Mouse (Mus musculus): Measurements from ENCODE around the gene Polr2l. TPM values are rescaled to one million over a fixed set of nuclear protein-coding genes. Genes with fewer than 3 reads are reported as not detected.

Polr2l gene
- polyA plus RNA-seq, 1 experiment from 2014 or later, result 60.7 TPM

DNA sequence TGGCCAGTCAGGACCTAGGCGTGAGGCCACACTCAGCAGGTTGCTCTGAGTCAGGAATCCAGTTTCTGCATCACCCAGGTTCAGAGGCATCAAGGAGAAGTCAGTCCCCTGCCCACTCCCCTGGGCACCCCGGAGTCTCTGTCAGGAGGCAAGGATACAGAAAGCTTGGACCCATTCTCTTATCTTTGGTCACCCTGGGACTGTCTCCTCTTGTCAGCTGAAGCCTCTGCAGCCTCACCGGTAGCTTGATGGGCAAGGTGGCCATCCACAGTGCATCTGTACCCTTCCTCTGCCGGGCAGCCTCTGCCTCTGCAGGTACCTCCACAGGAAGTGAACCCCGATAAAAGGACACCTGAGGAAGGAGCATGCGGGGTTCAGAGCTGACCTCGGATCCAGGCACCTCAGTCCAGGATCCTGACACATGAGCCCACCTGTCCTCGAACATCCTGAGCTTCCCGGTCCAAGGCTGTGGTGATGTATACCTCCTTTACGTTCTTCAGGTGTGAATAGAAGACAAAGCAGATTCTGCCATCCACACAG lies 35.7 kb downstream of the Polr2l start:
- ATAC-seq, result no peak
- H3K27me3 ChIP-seq (replicated peaks; ENCODE audit: control insufficient read depth, insufficient read depth, low read length), result no peaks in the 10 kb centered on the region
- no peak overlapping the region for H3K27ac ChIP-seq (ENCODE audit: low read length)
- H3K36me3 ChIP-seq (ENCODE audit: control insufficient read depth, insufficient read depth), result no peaks in the 10 kb centered on the region; the same call in 1 of the 2 replicates
- WGBS, result 92% methylated on average over 10 of the region's 10 CpGs
- peaks cover 42% of the 10 kb centered on the region for H3K4me1 ChIP-seq (replicated peaks; ENCODE audit: control insufficient read depth, insufficient read depth, low read length)
- H3K9ac ChIP-seq (replicated peaks; ENCODE audit: low read depth, low read length), result no peak overlapping the region
- H3K4me3 ChIP-seq (replicated peaks; ENCODE audit: low read length), result no peak overlapping the region
- no peaks in the 10 kb centered on the region for H3K9me3 ChIP-seq (ENCODE audit: control insufficient read depth, low read length)
- H3K4me2 ChIP-seq (ENCODE audit: low read length), result no peak overlapping the region

DNA sequence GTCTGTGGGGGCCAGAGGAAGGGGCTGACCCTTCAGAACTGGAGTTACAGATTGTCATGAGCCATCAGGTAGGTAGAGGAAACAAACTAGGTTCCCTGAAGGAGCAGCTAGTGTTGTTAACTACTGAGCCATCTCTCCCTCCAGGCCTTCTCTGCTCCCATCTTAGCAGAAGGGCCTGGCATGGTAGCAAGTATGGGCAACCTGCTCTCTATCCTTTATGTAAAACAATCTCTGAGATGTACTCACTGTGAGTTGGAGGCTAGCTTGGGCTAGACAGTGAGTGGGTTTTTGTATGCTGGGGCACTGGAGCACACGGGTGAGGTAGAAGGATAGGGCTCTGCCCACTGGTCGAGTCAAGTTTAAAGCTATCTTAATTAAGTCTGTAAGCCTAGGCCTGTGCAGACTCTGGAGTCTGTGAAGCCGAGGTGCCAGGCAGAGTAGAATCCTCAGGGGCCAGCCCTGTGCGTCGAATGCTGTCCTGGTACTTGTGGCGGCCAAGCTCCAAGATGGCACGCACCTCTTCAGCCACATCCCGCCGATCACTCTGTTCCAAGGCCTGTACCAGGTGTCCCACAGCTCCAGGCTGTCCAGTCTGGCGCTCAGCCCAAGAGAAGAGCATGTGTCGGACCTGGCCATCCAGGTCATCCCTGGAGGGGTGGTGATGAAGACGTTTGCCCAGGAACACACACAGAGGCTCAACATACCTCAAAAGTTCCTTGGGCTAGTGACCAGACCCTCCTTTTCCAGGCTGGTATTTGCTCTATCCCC lies 36.5 kb downstream of the Polr2l start:
- Histone ChIP-seq H3K27me3 (replicated peaks; ENCODE audit: control insufficient read depth, insufficient read depth, low read length) (no peaks in the 10 kb centered on the region), H3K36me3 (ENCODE audit: control insufficient read depth, insufficient read depth) (no peaks in the 10 kb centered on the region; the same call in 1 of the 2 replicates), H3K4me2 (ENCODE audit: low read length) (no peak overlapping the region), H3K9ac (replicated peaks; ENCODE audit: low read depth, low read length) (no peak overlapping the region), H3K9me3 (ENCODE audit: control insufficient read depth, low read length) (no peaks in the 10 kb centered on the region), H3K4me1 (replicated peaks; ENCODE audit: control insufficient read depth, insufficient read depth, low read length) (peaks cover 48% of the 10 kb centered on the region), H3K4me3 (replicated peaks; ENCODE audit: low read length) (no peak overlapping the region), H3K27ac (ENCODE audit: low read length) (no peak overlapping the region; the same call in 1 of the 2 replicates)
- WGBS, result 91% methylated on average over 12 of the region's 12 CpGs
- no peak for ATAC-seq

DNA sequence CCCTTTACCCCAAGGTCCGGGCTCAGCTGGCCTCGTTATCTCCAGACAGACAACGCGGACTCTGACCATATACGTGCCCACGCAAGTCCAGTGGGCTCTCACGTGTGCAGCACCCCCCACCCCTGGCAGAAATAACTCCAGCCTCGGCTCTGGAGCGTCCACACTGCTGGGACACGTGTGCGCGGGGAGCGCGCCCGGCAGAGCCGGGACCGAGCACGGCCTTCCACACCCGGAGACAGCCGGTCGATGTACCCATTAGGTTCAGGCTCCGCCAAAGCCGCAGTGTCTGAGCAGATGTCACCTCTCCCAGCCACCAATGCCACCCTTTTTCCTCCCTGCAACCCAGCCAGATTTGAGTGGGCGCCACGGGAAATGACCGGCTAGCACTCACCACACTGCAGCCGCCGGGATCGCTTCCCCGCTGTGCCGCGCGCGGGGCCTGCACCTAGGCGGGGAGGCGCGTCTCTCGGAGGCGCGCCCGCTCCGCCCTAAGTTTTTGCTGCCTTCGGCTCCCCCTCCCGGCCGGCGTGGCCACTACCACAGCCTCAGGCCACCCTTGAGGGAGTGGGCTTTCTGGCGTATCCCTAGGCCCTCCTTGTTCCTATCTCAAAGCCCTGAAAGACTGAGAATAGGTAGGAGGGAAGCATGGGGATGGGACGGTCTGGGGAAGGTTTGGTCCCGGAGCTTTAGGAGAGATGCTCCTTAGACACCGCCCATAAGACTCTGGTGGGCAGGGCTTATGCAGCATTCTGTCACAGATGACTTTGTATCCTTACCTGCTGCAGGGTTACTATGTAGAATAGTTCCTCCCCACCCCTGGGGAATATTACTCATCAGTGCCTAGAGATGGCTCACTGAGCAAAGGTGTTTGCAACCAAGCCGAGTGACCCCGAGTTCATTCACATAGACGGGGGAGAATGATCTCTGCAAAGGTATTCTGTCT lies 37.5 kb downstream of the Polr2l start, which contains the start of gene Slc25a22:
TSS of gene Slc25a22 (minus strand) at position 715 of the 943 bp plus-strand sequence.
- H3K4me1 ChIP-seq (replicated peaks; ENCODE audit: control insufficient read depth, insufficient read depth, low read length), result peaks cover 48% of the 10 kb centered on the region

GRCm38 (mm10) chr7:141436523-141436892 lies 38.4 kb downstream of the Polr2l start:
- ATAC-seq, result no peak
- Histone ChIP-seq H3K9me3 (ENCODE audit: control insufficient read depth, low read length) (no peaks in the 10 kb centered on the region), H3K4me3 (replicated peaks; ENCODE audit: low read length) (peak overlapping the region; percentile 70), H3K27ac (ENCODE audit: low read length) (no peak overlapping the region), H3K36me3 (ENCODE audit: control insufficient read depth, insufficient read depth) (no peaks in the 10 kb centered on the region; the same call in 1 of the 2 replicates), H3K4me2 (ENCODE audit: low read length) (peak overlapping the region; percentile 89), H3K27me3 (replicated peaks; ENCODE audit: control insufficient read depth, insufficient read depth, low read length) (no peaks in the 10 kb centered on the region), H3K9ac (replicated peaks; ENCODE audit: low read depth, low read length) (peak overlapping the region; percentile 88), H3K4me1 (replicated peaks; ENCODE audit: control insufficient read depth, insufficient read depth, low read length) (peaks cover 45% of the 10 kb centered on the region)
- WGBS, result 35% methylated on average over 2 of the region's 2 CpGs

More for the DNA sequence above, 37.5 kb downstream of the Polr2l start, which contains the start of gene Slc25a22:
- Histone ChIP-seq H3K36me3 (ENCODE audit: control insufficient read depth, insufficient read depth) (no peaks in the 10 kb centered on the region; the same call in 1 of the 2 replicates), H3K27me3 (replicated peaks; ENCODE audit: control insufficient read depth, insufficient read depth, low read length) (no peaks in the 10 kb centered on the region), H3K9me3 (ENCODE audit: control insufficient read depth, low read length) (no peaks in the 10 kb centered on the region), H3K4me2 (ENCODE audit: low read length) (peak within 1 kb of the TSS; percentile 89), H3K9ac (replicated peaks; ENCODE audit: low read depth, low read length) (peak within 1 kb of the TSS; percentile 88), H3K27ac (ENCODE audit: low read length) (peak within 1 kb of the TSS; percentile 80), H3K4me3 (replicated peaks; ENCODE audit: low read length) (peak within 1 kb of the TSS; percentile 70)
- WGBS, result 5% methylated on average over 53 of the region's 53 CpGs
- ATAC-seq, result peak; percentile 80

GRCm38 (mm10) chr7:141435856-141436522 lies 38.9 kb downstream of the Polr2l start:
- WGBS, result 79% methylated on average over 9 of the region's 9 CpGs
- Histone ChIP-seq H3K4me1 (replicated peaks; ENCODE audit: control insufficient read depth, insufficient read depth, low read length) (peaks cover 45% of the 10 kb centered on the region), H3K9ac (replicated peaks; ENCODE audit: low read depth, low read length) (no peak overlapping the region), H3K27me3 (replicated peaks; ENCODE audit: control insufficient read depth, insufficient read depth, low read length) (no peaks in the 10 kb centered on the region), H3K4me2 (ENCODE audit: low read length) (peak overlapping the region; percentile 89), H3K27ac (ENCODE audit: low read length) (no peak overlapping the region; the same call in 1 of the 2 replicates), H3K9me3 (ENCODE audit: control insufficient read depth, low read length) (no peaks in the 10 kb centered on the region), H3K36me3 (ENCODE audit: control insufficient read depth, insufficient read depth) (peaks cover 4% of the 10 kb centered on the region), H3K4me3 (replicated peaks; ENCODE audit: low read length) (no peak overlapping the region)
- ATAC-seq, result no peak

- H3K27ac ChIP-seq (ENCODE audit: low read length), result peak overlapping the region; percentile 79
- peaks cover 42% of the 10 kb centered on the region for H3K4me1 ChIP-seq (replicated peaks; ENCODE audit: control insufficient read depth, insufficient read depth, low read length)
- WGBS, result 3% methylated on average over 17 of the region's 17 CpGs
- H3K9ac ChIP-seq (replicated peaks; ENCODE audit: low read depth, low read length), result peak overlapping the region; percentile 71
- H3K36me3 ChIP-seq (ENCODE audit: control insufficient read depth, insufficient read depth), result peaks cover 9% of the 10 kb centered on the region
- no peaks in the 10 kb centered on the region for H3K9me3 ChIP-seq (ENCODE audit: control insufficient read depth, low read length)
- peak; percentile 18 for ATAC-seq
- H3K27me3 ChIP-seq (replicated peaks; ENCODE audit: control insufficient read depth, insufficient read depth, low read length), result no peaks in the 10 kb centered on the region
- peak overlapping the region; percentile 65 for H3K4me3 ChIP-seq (replicated peaks; ENCODE audit: low read length)
- H3K4me2 ChIP-seq (ENCODE audit: low read length), result peak overlapping the region; percentile 86
These were observed 39.6 kb downstream of the Polr2l start for GRCm38 (mm10) chr7:141435129-141435855.

DNA sequence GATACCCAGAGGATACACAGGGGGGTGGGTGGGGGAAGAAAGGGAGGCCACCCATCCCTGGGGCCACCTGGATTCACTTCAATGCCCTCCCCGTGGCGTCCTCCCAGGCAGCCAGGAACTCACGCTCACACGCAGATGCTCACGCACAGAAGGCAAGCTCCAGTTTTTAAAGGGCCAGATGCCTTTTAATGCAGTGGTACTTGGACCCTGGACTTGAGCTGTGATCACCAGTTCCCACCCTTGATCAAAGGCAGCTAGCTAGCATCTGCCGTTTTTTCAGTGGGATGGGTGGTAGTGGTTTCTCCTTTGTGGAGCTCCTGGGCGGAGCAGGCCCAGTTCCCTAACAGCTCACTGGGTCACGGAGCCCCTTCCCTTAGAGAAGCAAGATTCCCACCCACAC lies 40.5 kb downstream of the Polr2l start:
- H3K4me3 ChIP-seq (replicated peaks; ENCODE audit: low read length), result peak overlapping the region; percentile 65
- peak overlapping the region; percentile 71 for H3K9ac ChIP-seq (replicated peaks; ENCODE audit: low read depth, low read length)
- peak overlapping the region; percentile 86 for H3K4me2 ChIP-seq (ENCODE audit: low read length)
- peaks cover 45% of the 10 kb centered on the region for H3K4me1 ChIP-seq (replicated peaks; ENCODE audit: control insufficient read depth, insufficient read depth, low read length)
- WGBS, result 7% methylated on average over 8 of the region's 8 CpGs
- H3K27ac ChIP-seq (ENCODE audit: low read length), result peak overlapping the region; percentile 79
- ATAC-seq, result peak; percentile 20; the same call in 1 of the 2 replicates
- peaks cover 9% of the 10 kb centered on the region for H3K36me3 ChIP-seq (ENCODE audit: control insufficient read depth, insufficient read depth)
- no peaks in the 10 kb centered on the region for H3K27me3 ChIP-seq (replicated peaks; ENCODE audit: control insufficient read depth, insufficient read depth, low read length)
- no peaks in the 10 kb centered on the region for H3K9me3 ChIP-seq (ENCODE audit: control insufficient read depth, low read length)
